Mouse (Mus musculus) cerebellum, adult 9-11 months (tissue): ENCODE measurements around the gene Fyb.
A peak's percentile ranks its signal among the peaks of the same experiment; 100 is the strongest.
"Not testable (repeated sequence)": the region's sequence is repeated elsewhere in the genome, so short reads cannot be mapped to it uniquely, and the experiment has no call there.

Source experiments
- DNase-seq: peaks from one replicate; pipeline ENCODE4 v3.0.0; 2022

Gene Fyb

DNA sequence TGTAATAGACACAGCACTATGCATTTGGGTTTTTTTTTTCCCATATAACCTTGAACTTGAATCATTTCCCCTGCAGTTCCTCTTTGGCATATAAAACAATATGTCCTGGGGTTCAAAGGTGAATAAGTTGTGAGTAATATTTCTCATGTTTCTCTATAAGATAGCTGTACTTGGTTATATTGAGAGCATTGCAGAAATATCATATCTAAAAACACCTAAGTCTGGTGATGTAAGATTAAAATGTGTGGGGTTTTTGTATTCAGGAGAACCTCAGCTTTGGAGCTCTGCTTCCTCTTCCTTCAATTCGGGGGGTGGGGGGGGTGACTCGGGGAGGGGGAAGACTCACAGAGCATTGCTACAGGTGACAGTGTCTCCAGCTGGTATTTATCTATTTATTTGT, 40.0 kb downstream of the Fyb start:
- DNase-seq: no peak

DNA sequence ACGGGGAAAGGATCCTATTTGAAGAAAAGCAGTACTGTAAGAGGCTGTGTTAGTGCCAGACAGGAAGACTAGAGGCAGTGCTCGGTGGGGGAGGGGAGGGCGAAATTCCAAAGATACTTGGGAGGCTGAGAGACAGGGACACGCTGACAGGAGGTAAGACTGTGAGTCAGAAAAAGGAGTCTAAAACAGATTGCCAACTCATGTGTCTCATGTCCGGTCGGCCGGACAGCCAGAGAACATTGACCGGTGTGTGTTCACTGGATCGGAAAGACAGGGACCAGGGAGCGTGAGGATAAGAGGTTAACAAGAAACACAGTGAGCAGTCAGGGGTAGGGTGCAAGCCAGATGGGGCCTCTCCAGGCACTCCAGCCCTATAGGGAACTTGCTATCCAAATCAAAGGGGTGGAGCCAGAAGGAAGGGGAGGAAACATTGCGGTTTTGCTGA, 42.3 kb downstream of the Fyb start:
- no peak for DNase-seq

DNA sequence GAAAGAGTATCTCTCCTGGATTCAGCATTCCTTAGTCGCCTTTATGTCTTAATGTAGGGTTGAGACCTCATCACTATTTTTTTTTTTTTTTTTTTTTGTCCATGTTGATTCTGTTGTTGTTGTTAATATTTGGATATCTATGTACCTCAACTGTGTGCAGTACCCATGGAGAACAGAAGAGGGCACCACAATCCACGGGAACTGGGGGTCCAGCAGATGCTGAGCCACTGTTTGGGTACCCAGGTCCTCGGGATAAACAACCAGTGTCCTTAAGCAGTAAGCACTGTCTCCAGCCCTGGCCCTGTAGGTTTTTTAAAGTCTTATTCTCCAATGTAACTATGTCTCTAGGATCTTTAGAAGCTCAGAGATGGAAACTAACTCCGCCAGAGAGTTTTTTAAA, 43.2 kb downstream of the Fyb start:
- DNase-seq: no peak

DNA sequence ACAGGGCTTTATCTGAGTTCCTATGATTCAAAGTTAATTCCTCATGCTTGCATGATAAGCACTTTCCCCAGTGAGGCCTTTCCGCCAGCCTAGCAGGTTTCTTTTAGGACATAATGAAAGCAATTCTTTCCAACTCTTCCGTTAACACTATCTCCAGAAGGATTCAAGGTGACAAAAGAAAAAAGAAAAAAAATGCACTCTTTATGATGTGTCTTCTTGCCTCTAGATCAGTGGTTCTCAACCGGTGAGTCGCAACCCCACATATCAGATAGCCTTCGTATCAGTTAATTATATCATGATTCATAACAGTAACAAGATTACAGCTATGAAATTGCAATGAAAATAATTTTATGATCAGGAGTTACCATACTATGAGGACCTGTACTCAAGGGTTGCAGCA, 45.3 kb downstream of the Fyb start:
- no peak for DNase-seq

GRCm38 (mm10) chr15:6568605-6569004, 46.0 kb downstream of the Fyb start:
- no peak for DNase-seq

- no peak for DNase-seq
Measured at GRCm38 (mm10) chr15:6569074-6569473, 46.4 kb downstream of the Fyb start.

GRCm38 (mm10) chr15:6570164-6570861, 47.7 kb downstream of the Fyb start:
- DNase-seq: no peak

- peak; percentile 15 for DNase-seq
Measured at GRCm38 (mm10) chr15:6570876-6571275, 48.2 kb downstream of the Fyb start.

DNA sequence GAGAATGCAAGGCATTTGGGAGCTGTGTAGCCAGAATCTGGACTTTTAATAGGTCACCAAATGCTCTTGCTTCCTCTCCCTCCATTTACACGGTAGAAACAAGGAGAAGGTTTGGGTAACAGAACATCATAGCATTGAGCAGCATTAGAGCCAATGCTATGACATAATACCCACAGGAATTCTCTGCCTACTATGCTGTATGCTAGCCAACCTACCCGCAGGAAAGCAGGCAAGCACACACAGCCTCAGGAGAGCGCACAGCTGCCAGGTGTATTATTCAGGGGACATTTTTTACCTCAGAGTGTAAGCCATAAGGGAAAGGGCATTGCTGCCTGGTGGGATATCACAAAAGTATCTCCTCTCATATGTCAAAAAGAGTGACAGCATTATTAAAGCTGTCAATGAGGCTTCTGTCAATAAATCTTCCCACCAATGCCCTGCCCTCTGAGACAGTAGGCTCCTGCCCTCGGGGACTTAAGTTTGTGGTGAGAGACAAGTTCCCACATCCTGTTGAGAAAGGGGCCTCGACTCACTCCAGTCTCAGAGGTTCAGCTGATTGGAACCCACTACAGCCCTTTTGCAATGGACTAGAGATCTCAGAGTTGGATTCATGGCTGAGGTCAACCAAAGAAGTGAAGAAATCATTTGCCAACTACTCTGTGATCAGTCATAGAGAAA, 51.8 kb downstream of the Fyb start:
- DNase-seq: no peak

GRCm38 (mm10) chr15:6577971-6578370, 55.3 kb downstream of the Fyb start:
- DNase-seq: no peak

DNA sequence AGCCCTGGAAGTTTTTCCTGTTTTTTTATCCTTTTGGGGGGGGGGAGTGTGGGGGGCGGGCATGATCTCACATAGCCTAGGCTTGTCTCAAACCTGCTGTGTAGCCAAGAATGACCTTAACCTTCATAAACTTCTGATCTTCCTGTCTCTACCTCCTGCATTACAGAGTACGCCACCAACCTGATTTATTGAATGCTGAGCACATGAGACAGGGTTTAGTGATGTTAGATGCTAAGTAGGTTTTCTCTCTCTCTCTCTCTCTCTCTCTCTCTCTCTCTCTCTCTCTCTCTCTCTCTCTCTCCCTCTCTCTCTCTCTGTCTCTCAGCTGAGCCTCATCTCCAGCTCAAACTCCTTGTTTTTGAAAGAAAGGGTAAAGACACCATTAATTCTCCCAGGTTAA, 56.0 kb downstream of the Fyb start:
- DNase-seq: no peak

GRCm38 (mm10) chr15:6579194-6579768, 56.6 kb downstream of the Fyb start:
- DNase-seq: no peak

DNA sequence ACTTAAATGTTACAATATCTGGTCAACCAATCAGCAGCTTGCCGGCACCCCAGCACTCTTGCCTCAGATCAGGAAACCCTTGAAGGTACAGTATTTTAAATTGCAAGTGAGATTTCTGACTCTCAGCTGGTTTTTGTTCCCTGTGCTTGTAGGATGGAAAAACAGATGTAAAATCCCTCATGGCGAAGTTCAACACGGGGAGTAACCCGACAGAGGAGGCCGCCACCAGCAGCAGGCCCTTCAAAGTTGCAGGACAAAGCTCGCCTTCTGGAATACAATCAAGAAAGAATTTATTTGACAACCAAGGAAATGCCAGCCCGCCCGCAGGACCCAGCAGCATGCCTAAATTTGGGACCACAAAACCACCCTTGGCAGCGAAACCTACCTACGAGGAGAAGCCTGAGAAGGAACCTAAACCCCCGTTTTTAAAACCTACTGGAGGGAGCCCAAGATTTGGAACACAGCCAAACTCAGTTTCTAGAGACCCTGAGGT, 57.2 kb downstream of the Fyb start:
- DNase-seq: no peak

- DNase-seq: no peak
Measured at GRCm38 (mm10) chr15:6584645-6585044, 62.0 kb downstream of the Fyb start.

DNA sequence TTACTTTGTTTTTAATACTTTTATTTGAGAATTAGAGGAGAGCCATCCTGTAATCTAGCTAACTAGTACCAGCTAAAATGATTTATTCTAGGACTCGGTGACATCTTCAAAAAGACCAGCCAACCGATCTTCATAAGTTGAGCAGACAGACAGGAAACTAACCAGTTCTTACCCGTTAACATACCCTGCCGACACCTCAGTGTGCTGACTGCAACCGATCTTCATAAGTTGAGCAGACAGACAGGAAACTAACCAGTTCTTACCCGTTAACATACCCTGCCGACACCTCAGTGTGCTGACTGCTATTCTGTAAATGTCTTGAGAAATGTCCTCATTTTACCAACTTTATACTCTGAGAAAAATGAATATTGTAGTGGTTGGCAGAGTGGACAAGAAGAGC, 63.7 kb downstream of the Fyb start:
- DNase-seq: not testable (repeated sequence)

DNA sequence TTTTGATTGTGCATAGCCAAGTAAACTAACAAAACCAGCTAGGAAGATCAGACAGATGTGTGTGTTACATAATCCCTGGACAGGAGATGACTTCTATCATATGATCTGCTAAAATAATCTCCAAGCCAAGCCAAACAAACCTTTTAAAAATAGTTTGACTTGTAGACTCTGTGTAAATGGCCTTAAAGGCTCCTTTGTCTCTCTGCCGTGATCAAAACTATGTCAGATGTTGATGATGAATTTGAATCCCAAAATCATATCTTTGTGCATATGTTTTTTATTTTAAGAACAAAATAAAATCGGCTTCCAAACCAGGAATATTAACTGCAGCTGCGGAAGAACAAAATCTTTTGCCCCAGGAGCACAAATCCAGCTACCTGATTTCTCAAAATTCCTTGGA, 64.9 kb downstream of the Fyb start:
- no peak for DNase-seq

GRCm38 (mm10) chr15:6588192-6588591, 65.5 kb downstream of the Fyb start:
- no peak for DNase-seq

DNA sequence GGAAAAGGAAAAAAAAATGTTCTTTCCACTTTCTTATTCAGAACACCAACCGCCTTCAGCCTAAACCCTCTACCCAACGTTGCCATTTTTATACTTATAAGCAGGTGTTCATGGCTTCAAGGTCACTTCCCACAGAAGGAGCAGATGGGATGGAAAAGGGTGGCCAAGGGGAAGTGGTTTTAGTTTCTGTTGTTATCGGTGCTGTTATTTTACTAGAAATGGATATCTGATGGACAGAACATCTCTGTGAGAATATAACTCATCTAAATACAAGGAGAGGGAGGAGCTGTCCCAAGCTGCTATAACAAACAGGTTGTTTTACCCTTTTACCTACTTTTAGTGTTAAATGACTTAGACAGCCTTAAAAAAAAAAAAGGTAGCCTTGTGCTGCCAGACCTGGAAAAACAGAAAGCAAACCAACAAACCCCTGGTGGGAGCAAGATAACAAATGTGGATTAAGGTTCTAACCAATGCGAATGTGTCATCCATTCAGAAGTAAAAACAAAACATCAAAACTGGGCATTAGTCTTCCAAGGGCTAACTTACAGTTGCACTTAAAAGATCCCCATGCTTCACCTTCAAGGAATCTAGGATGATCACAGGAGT, 68.3 kb downstream of the Fyb start:
- DNase-seq: no peak

DNA sequence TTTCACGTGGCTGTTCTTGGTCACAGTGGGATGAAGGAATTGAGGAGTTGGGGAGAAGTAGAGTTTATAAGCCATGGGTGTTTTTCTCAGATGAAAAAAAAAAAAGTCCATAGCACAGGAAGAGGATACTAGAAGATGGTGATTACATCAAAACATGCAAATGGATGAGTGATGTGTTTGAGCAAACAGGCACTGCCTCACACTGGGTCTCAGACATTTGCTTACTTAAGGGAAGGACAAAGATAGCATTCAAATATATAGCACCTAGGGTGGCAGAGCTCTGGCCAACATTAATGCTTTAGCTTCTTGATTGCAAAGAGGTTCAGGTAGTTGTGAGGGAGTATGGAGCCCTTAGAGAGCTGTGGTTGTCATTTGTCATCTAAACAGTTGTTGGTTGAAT, 68.9 kb downstream of the Fyb start:
- DNase-seq: no peak

GRCm38 (mm10) chr15:6592561-6593253, 70.1 kb downstream of the Fyb start:
- no peak for DNase-seq

GRCm38 (mm10) chr15:6593254-6593623, 70.6 kb downstream of the Fyb start:
- no peak for DNase-seq

GRCm38 (mm10) chr15:6598626-6599025, 76.0 kb downstream of the Fyb start:
- DNase-seq: no peak

DNA sequence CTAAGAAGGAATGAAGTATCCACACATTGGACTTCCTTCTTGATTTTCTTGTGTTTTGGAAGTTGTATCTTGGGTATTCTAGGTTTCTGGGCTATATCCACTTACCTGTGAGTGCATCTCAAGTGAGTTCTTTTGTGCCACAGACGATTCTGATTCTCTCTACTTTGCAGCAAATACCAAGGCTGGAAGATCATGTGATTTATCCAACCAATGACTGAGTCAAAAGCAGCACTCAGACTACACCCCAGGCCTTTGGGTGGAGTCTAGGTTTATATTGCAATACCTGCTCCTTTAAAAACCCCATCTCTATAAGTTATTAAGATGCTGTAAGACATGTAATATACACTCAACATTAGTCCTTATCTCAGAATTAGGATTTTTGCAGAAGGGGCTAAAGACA, 77.7 kb downstream of the Fyb start:
- DNase-seq: no peak
